Mouse (Mus musculus) neural tube, embryonic 14.5 days (tissue): ENCODE data around the gene Slit3. TPM values are rescaled to one million over a fixed set of nuclear protein-coding genes. Genes with fewer than 3 reads are reported as not detected.
A peak's percentile ranks its signal among the peaks of the same experiment; 100 is the strongest.

Experiments used
- ATAC-seq: fragments of 200-750 bp; cut with Nextera tagmentation; 2 replicates; pipeline ENCODE4 v1.8.0; 2017; ENCODE audit warnings: low read depth, mild to moderate bottlenecking, moderate TSS enrichment, moderate library complexity
- H3K27ac ChIP-seq: fragments of 300-500 bp; sonication (generic); 2 replicates; pipeline ENCODE4 v1.5.1; 2014; ENCODE audit warnings: low read depth, mild to moderate bottlenecking, control low read depth, low read length, moderate library complexity, mixed read lengths
- H3K27me3 ChIP-seq: fragments of 300-500 bp; sonication (generic); 2 replicates; pipeline ENCODE4 v1.6.1; 2014; ENCODE audit warnings: low read length; ENCODE audit not compliant: control insufficient read depth, insufficient read depth
- H3K36me3 ChIP-seq: fragments of 300-500 bp; sonication (generic); 2 replicates; pipeline ENCODE4 v1.6.1; 2014; ENCODE audit warnings: low read length, mixed read lengths; ENCODE audit not compliant: control insufficient read depth, insufficient read depth
- H3K4me1 ChIP-seq: fragments of 300-500 bp; sonication (generic); 2 replicates; pipeline ENCODE4 v1.6.1; 2014; ENCODE audit warnings: low read length; ENCODE audit not compliant: control insufficient read depth, insufficient read depth
- H3K4me2 ChIP-seq: fragments of 300-500 bp; sonication (generic); 2 replicates; pipeline ENCODE4 v1.6.1; 2014; ENCODE audit warnings: mild to moderate bottlenecking, low read depth, low read length, control low read depth
- H3K4me3 ChIP-seq: fragments of 300-500 bp; sonication (generic); 2 replicates; pipeline ENCODE4 v1.5.1; 2014; ENCODE audit warnings: low read depth, low read length, control low read depth, mixed read lengths
- H3K9ac ChIP-seq: fragments of 300-500 bp; sonication (generic); replicated peaks from 2 replicates; pipeline ENCODE4 v1.6.1; 2014; ENCODE audit warnings: low read depth, mild to moderate bottlenecking, control low read depth, low read length, mixed read lengths
- H3K9me3 ChIP-seq: fragments of 300-500 bp; sonication (generic); 2 replicates; pipeline ENCODE4 v1.6.1; 2016; ENCODE audit warnings: low read length; ENCODE audit not compliant: control insufficient read depth
- WGBS: fragments of 180-500 bp; shearing (Covaris S2); extraction: QIAGEN DNeasy Blood & Tissue Kit; methylation state at CpG from one replicate; pipeline ENCODE4 v1.1.7; 2014; 5-methylcytosine and 5-hydroxymethylcytosine counted together
- polyA plus RNA-seq: library from polyadenylated mRNA; unstranded; fragments of >200 nt; fragmentation: Nextera tagmentation; extraction: Ambion mirVana; gene quantifications from 2 replicates; pipeline ENCODE4 v1.2.1, GENCODE M21; 2014

Gene Slit3
- polyA plus RNA-seq, result 14.4 and 14.6 TPM in 2 replicates

- H3K27ac ChIP-seq, result no peak within 1 kb of the TSS
- peak; percentile 79 for ATAC-seq
- peak within 1 kb of the TSS; percentile 52 for H3K4me3 ChIP-seq
- no peaks in the 10 kb centered on the region for H3K36me3 ChIP-seq
- peak within 1 kb of the TSS; percentile 98 for H3K4me2 ChIP-seq
- peaks cover 11% of the 10 kb centered on the region; the same call in 1 of the 2 replicates for H3K4me1 ChIP-seq
- H3K9me3 ChIP-seq, result no peaks in the 10 kb centered on the region
- under 1% methylated on average over 49 of the region's 75 CpGs for WGBS
- peak within 1 kb of the TSS; percentile 63 for H3K9ac ChIP-seq
- peaks cover 29% of the 10 kb centered on the region for H3K27me3 ChIP-seq
Measured at GRCm38 (mm10) chr11:35120894-35121610, at the start of gene Slit3. Gene Slit3, plus strand, starts transcription at chr11:35121224.

DNA sequence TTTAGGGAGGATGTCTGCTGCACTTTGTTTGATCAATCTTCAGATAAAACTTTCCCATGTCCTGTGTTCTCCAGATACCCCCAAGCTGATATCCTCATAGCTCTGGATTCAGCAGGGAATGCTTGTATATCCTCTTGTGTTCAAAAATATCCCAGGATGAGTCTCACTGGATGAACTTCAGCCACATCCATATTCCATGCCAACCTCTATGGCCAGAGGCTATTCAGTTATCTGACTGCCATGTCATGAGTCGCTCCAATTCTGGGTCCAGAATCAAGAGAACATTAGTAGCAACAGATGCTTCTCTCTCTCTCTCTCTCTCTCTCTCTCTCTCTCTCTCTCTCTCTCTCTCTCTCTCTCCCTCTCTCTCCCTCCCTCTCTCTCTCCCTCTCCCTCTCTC, 49.6 kb upstream of the Slit3 start:
- no peaks in the 10 kb centered on the region for H3K27me3 ChIP-seq
- no peak overlapping the region for H3K4me3 ChIP-seq
- no peak for ATAC-seq
- no peak overlapping the region for H3K27ac ChIP-seq
- no peak overlapping the region for H3K4me2 ChIP-seq
- H3K9ac ChIP-seq, result no peak overlapping the region
- H3K9me3 ChIP-seq, result no peaks in the 10 kb centered on the region
- H3K36me3 ChIP-seq, result no peaks in the 10 kb centered on the region
- WGBS, result 96% methylated on average over 1 of the region's 1 CpGs
- no peaks in the 10 kb centered on the region for H3K4me1 ChIP-seq

DNA sequence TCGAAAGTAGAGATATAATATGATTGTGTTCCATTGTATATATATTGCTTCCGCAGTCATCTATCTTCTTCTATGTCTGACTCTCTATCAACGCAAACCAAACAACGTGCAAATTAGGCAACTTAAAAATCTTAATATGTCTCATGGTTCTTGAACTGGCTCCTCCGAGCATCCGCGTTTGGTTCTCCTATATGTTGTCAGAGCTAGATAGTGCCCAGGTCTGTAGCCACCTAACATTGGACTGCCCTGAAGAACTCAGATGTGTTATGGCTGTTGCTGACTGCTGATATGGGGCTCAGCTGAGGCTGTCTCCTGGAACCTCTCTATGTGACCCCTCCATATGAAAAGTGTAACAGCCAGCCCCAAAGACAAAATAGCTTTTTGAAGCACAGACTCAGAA, 45.6 kb upstream of the Slit3 start:
- WGBS, result over 99% methylated on average over 7 of the region's 7 CpGs

GRCm38 (mm10) chr11:35080451-35081125, 40.4 kb upstream of the Slit3 start:
- Histone ChIP-seq H3K9me3 (no peaks in the 10 kb centered on the region), H3K4me1 (no peaks in the 10 kb centered on the region), H3K36me3 (no peaks in the 10 kb centered on the region), H3K27me3 (no peaks in the 10 kb centered on the region), H3K9ac (no peak overlapping the region), H3K4me2 (no peak overlapping the region), H3K4me3 (no peak overlapping the region), H3K27ac (no peak overlapping the region)
- WGBS, result 26% methylated on average over 8 of the region's 8 CpGs
- no peak for ATAC-seq

More for the DNA sequence above, 45.6 kb upstream of the Slit3 start:
- Histone ChIP-seq H3K27me3 (no peaks in the 10 kb centered on the region), H3K9me3 (no peaks in the 10 kb centered on the region), H3K9ac (no peak overlapping the region), H3K4me3 (no peak overlapping the region), H3K27ac (no peak overlapping the region), H3K4me1 (no peaks in the 10 kb centered on the region), H3K36me3 (no peaks in the 10 kb centered on the region), H3K4me2 (no peak overlapping the region)
- no peak for ATAC-seq

- no peak overlapping the region for H3K4me2 ChIP-seq
- H3K4me1 ChIP-seq, result no peaks in the 10 kb centered on the region
- ATAC-seq, result no peak
- H3K27me3 ChIP-seq, result no peaks in the 10 kb centered on the region
- 89% methylated on average over 3 of the region's 3 CpGs for WGBS
- H3K36me3 ChIP-seq, result no peaks in the 10 kb centered on the region
- no peaks in the 10 kb centered on the region for H3K9me3 ChIP-seq
- no peak overlapping the region for H3K9ac ChIP-seq
- no peak overlapping the region for H3K4me3 ChIP-seq
- no peak overlapping the region for H3K27ac ChIP-seq
Measured at GRCm38 (mm10) chr11:35082297-35082696, 38.7 kb upstream of the Slit3 start.

DNA sequence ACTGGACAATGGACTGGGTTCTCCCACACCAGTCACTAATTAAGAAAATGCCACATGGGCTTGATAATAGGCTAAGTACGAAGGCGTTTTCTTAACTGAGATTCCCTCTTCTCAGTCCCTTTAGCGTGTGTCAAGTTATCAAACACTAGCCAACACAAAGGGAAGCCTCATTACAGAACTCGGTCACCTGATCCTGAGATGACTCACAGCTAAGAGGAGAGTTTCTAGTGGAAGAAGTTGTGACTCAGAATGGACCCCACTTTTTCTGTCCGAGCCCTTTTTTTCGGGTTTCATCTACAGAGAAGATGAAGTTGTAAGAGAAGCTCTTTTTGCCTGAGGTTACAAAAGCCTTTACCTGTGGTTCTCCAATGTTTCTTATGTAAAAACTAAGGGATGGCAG, 38.0 kb upstream of the Slit3 start:
- Histone ChIP-seq H3K4me1 (no peaks in the 10 kb centered on the region), H3K4me3 (no peak overlapping the region), H3K9me3 (no peaks in the 10 kb centered on the region), H3K27me3 (no peaks in the 10 kb centered on the region), H3K36me3 (no peaks in the 10 kb centered on the region), H3K27ac (no peak overlapping the region), H3K4me2 (no peak overlapping the region), H3K9ac (no peak overlapping the region)
- ATAC-seq, result no peak
- WGBS, result 72% methylated on average over 6 of the region's 6 CpGs

- Histone ChIP-seq H3K27me3 (no peaks in the 10 kb centered on the region), H3K4me2 (no peak overlapping the region), H3K4me3 (no peak overlapping the region), H3K27ac (no peak overlapping the region), H3K9ac (no peak overlapping the region), H3K36me3 (no peaks in the 10 kb centered on the region), H3K9me3 (no peaks in the 10 kb centered on the region), H3K4me1 (no peaks in the 10 kb centered on the region)
- 57% methylated on average over 11 of the region's 11 CpGs for WGBS
- ATAC-seq, result no peak
Measured at GRCm38 (mm10) chr11:35085351-35085750, 35.7 kb upstream of the Slit3 start.

DNA sequence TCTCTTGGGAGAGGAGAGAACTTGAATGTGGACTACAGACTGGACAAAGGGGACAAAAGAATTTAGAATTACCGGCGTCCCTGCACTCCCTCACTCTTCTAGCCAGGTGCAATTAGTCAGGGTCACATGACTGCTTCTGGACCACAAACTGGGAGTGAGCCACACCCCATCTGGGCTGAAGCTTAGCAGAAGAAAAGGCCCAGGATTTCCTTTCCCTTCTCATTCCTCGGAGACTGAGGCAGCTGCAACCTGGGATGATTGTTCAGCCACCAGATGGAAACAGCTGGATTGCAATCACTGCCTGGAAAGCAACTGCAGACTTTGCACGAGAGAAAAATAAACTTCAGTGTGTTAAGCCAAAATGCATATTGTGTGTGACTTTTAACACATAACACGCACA, 35.0 kb upstream of the Slit3 start:
- no peaks in the 10 kb centered on the region for H3K9me3 ChIP-seq
- H3K4me2 ChIP-seq, result no peak overlapping the region
- H3K4me3 ChIP-seq, result no peak overlapping the region
- ATAC-seq, result no peak
- H3K27me3 ChIP-seq, result no peaks in the 10 kb centered on the region
- 41% methylated on average over 5 of the region's 5 CpGs for WGBS
- no peaks in the 10 kb centered on the region for H3K36me3 ChIP-seq
- H3K4me1 ChIP-seq, result no peaks in the 10 kb centered on the region
- no peak overlapping the region for H3K9ac ChIP-seq
- H3K27ac ChIP-seq, result no peak overlapping the region

GRCm38 (mm10) chr11:35087454-35087853, 33.6 kb upstream of the Slit3 start:
- H3K4me1 ChIP-seq, result no peaks in the 10 kb centered on the region
- H3K9ac ChIP-seq, result no peak overlapping the region
- no peaks in the 10 kb centered on the region for H3K9me3 ChIP-seq
- H3K27me3 ChIP-seq, result no peaks in the 10 kb centered on the region
- no peak overlapping the region for H3K27ac ChIP-seq
- H3K4me3 ChIP-seq, result no peak overlapping the region
- H3K4me2 ChIP-seq, result no peak overlapping the region
- 80% methylated on average over 2 of the region's 2 CpGs for WGBS
- ATAC-seq, result no peak
- H3K36me3 ChIP-seq, result no peaks in the 10 kb centered on the region
